Mouse (Mus musculus): ENCODE results near the gene Zfp3.

The Zfp3 gene

DNA sequence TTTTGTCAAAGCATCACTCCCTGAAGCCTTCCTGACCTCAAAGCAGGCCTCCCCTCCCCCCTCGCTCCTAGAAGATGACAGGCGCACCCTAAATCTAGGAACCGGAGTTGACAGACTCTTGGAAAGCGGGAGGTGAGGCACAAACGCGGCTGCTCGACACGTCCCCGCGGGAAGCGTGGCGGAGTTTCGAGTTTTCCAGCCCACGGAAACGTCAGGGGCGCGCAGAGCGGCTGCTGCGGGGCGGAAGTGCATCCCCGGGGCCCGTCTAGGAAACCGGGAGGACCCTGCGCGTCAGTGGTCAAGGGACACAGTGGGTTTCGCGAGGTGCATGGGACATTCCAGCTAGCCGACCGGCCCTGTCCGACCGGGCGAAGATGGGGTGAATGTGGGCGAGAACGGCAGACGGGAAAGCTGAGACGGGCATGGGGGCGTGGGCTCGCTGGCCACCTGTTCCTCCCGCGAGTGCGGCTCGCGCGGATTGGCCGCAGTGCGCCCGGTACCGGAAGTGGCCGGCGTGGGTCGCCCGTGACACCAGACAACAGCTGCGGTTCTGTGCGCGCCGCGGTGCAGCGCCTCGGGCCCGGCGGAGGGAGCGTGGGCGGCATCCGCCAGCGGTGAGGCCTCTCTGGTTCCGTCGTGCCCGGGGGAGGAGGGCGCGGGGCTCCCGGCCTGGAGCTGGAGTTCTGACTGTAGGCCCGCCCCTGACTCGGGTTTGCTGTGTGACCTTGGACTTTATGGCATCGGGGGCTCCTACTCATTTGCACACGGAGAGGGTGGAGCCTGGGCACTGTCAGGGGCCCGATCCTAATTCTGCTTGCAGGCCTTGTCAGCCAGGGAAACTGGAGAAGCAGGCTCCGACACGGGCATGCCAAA lies at the start of gene Zfp3:
Gene Zfp3 (plus strand): TSS at position 274 of the 873 bp plus-strand sequence.
- peak; percentile 87 to 91 for DNase-seq (ENCODE audit: low spot score in 2 of 2)

DNA sequence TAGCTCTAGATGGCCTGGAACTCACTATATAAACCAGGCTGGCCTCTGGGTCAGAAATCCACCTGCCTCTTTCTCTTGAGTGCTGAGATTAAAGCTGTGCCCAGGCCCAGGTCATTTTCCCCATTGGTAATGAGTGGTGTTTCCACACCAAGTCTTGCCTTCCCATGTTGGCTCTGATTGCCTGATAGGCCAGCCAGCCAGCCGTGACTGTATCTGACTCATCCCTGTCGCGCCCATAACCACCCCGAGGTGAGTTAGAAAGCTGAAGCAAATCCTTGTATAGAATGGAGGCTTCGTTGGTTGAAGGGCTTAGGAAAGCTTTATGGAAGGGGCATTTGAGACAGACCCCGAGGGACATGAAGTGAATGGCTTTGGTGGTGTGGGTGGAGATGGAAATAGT lies 48.2 kb upstream of the Zfp3 start:
- no peak for DNase-seq (ENCODE audit: low spot score in 2 of 2)

DNA sequence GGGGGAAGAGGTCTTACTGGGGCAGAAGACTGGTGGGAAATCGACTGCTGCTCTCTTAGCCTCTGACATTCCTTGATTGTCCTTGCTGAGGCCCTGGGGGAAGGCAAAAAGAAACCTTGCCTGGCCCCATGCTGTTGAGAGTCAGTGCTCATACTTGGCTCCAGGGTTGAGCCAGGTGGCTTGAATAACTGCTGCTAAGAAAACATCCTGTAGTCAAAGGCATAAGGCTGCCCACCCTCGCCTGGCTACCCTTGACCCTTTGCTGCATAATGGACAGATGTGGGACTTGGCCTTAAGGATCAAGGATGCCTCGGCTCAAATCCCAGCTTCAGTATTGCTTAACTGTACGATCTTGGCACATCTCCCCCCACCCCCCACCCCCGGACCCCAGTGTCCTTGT lies 45.5 kb upstream of the Zfp3 start:
- no peak for DNase-seq (ENCODE audit: low spot score in 2 of 2)

DNA sequence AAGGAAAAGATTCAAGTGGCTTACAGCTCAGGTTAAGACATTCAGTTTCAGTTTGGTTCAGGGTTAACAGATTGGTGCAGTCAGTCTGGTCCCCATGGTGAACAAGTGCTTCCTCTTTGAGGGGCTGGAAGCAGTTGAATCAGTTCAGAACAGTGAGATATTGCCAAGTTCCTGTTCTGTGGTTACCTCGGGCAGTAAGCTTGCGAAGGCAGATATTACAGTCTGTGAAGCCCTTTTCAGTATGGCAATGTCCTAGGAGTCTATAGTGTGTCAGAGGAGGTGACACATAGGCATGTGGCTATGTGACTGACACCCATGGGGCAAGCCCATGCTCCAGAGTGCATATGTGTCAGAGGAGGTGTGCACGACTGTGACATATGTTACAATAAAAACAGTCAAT lies 43.4 kb upstream of the Zfp3 start:
- no peak for DNase-seq (ENCODE audit: low spot score in 2 of 2)

DNA sequence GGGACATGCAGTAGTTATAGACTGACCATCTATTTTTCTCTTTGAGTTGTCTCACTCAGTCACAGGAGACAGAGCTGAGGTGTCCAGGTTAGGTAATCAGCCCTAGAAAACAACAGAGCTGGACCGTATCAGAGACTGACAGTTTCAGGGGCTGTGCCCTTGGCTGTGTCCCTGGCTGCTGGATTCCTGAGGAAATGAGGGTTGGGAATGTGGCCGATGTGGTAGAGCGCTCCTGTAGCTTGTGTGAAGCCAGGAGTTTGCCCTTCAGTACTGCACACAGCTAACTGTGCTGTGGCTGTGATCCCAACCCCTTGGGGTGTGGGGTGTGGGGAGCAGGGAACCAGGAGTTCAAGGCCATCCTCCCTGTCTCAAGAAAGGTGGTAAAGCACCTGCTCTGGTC lies 42.9 kb upstream of the Zfp3 start:
- no peak for DNase-seq (ENCODE audit: low spot score in 2 of 2)

DNA sequence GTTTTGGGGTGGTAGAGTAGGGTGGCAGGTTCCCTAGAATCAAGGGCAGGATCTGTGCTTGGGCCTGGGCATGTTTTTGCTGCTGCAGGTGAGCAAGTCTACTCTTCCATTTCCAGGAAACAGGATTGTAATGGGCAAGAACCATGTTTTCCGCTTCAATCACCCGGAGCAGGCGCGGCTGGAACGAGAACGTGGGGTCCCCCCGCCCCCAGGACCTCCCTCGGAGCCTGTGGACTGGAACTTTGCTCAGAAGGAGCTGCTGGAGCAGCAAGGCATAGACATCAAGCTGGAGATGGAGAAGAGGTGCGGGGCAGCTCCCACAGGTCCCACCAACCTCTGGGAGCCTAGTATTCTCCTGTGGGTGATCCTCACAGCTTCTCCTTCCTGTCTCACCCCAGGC lies 39.3 kb upstream of the Zfp3 start:
- DNase-seq (ENCODE audit: low spot score in 2 of 2), result no peak

DNA sequence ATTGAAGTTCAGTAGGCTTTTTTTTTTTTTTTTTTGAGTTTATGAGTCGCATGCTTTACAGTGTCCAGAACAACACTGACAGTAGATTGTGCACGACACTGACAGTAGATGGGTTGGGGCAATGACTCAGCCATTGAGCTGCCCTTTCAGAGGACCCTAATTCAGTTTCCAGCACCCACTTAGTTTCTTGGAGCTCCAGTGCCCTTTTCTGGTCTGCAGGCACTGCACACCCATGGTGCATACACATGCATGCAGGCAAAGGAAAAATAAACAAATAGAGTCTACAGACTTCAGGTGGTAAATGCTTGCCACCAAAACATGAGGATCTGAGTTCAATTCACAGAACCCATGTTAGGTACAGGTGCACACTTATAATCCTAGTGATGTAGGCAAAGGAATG lies 37.4 kb upstream of the Zfp3 start:
- no peak for DNase-seq (ENCODE audit: low spot score in 2 of 2)

DNA sequence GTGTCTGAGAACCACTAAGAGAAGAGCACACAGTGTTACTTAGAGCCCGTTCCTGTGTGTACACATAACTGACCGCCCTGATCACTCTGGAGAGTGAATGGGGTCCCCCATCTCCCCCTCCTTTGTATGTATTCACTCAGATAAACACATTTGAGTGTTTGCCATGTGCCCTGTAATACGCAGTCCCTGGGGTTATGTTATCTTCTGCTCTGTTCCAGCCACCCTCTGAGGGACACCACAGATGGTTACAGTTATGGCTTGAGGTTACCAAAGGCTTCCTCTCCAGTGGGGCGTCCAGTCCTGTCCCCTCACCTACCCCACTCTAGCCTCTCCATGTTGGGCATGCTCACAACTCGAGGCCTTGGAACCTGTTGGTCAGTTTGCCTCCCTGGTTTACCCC lies 36.6 kb upstream of the Zfp3 start:
- no peak for DNase-seq (ENCODE audit: low spot score in 2 of 2)

DNA sequence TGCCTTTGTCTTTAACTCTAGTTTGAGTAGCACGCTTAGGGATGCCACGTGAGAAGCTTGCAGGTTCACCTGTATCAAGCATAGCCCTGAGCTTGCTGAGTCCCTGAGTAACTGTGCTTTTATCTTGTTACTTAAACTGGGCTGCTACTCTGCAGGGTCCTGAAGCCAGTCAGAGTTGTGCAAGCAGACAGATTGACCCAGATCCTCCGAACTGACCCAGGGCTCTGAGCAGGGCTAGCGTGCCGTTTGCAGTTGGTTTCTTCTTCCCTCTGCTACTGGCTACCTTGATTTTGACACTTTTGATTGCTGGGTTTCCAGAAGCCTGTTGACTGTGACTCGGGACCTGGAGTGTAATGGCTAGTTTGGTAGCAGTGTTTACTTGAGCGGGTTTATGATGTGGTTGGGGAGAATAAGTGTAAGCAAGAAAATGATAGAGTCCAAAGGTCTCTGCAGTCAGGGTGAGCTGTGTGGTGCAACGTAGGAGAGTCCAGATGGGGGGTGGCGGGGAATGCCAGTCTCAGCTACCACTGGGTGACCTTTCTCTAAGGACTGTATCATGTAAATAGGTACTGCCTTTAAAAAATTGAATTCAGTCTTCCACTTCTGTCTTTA lies 33.5 kb upstream of the Zfp3 start:
- DNase-seq (ENCODE audit: low spot score in 2 of 2), result no peak

DNA sequence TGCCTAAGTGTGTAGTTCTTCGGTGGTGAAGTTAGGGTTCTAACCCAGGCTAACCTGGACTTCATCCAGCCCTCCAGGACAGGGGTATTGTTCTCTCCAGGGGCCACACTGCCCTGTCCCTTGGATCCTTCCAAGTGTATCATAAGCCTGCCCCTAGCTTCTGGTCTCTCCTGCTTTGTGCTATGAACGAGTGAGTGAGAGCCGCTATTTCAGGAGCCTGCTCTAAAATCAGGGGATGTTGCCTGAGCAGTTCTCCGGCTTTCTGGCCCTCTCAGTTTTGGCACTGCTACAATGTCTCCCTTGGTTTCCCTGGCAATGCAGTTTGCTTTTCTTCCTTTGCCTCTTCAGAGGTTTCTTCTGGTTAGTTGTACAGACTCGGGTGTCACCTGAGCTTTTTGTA lies 32.8 kb upstream of the Zfp3 start:
- DNase-seq (ENCODE audit: low spot score in 2 of 2), result peak; percentile 79 to 87

DNA sequence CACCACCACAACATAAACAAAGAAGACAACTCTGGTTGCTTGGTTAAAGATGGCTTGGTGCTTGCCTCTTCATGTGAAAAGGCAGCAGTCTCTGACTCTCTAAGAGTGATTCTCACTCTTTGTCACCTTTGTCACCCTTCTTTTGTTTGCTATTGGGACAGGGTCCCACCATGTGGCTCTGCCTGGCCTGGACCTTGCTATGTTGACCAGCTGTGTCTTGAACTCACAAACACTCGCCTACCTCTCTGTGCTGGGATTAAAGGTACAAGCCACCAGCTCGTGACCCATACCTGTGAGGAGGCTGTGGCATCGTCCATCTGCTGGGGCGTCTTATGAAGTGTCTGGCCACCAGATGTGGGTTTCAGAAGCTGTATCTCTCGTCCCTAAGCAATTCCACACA lies 30.8 kb upstream of the Zfp3 start:
- no peak for DNase-seq (ENCODE audit: low spot score in 2 of 2)

DNA sequence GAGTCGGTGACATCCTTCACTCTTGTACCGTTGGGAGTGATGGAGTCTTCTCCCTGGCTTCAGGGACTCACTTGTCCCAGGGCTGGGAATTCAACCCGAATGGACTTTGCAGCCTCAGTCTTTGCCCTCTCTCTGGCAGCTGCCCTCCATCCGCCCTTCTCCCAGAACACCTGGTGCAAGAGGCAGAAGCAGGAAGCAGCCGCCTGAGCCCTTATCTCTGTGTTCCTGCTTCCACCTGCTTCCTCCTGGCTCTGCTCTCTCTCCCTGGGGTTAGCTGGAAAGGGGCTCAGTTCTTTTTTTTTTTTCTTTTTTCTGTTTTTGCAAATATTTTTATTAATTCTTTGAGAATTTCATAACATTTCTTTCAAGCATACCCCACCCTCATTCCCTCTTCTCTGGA lies 26.3 kb upstream of the Zfp3 start:
- no peak for DNase-seq (ENCODE audit: low spot score in 2 of 2)

DNA sequence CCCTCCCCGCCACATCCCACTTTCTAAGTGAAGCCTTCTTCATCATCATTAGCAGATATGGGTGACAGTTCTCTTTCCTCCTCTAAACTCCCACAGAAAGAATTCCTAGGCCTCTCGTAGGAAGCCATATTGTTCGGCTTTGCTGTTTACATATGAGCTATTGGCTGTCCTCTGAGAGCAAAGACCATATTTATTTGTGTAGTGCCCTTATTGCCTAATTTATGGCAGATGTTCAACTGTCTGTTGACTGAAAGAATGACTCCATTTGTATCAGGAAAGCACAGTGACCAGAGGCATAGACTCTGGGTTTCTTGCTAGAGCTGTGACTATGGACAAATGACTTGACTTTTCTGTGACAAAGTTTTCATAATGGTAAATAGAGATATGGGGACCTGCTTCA lies 22.4 kb upstream of the Zfp3 start:
- no peak for DNase-seq (ENCODE audit: low spot score in 2 of 2)

DNA sequence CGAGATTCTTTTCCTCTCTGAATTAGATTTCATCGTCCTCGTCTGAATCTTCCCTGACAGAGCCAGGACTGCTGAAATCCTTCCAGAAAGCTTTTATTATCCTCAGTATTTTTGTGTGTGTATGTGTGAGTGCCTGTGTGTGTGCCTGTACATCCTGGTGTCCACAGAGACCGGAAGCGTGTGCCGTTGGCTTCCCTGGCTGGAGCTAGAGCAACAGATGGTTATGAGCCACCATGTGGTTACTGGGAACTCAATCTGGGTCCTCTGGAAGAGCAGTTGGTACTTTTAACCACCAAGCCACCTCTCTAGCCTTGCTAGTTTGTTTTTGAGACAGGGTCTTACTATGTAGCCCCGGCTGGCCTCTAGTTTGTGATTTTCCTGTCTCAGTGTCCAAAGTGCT lies 21.9 kb upstream of the Zfp3 start:
- DNase-seq (ENCODE audit: low spot score in 2 of 2), result no peak

DNA sequence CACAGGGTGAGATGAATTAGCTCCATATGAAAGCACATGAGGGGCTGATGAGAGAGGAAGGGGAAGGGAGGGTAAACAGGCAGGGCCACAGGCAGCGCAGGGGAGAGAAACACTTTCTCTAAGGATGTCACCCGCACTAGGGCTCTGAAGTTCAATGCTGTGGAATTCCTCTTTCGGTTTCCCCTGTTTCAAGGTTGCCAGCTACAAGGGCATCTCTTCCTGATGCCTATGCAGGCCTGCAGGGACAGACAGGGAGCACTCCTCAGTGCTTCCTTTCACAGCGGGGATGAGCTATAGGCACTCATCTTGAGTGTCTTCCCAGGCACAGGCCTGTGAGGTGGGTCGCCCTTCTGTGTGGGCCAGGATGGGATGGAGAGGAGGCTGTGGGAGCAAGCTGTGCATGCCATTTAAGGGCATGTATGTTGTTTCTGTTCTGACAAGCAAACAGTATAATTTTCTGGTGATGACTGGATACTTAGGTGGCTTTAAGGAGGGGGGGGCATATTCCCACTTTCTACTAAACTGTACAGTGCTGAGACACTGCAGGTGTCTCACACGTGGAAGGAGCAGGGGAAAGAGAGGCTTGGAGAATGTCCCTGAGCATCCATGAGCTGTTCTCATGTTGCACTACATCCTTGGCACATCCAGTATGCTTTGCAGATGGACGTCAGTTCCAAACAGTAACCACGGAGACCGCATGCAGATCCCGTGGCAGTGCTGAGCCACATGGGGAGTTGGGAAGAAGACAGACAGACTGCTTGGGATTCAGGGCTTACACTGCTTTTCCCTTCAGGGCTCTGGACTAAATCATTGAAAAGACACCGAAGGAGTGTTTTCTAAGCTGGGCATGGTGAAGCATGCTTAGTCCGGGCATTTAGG lies 21.2 kb upstream of the Zfp3 start:
- peak; percentile 67 to 71 for DNase-seq (ENCODE audit: low spot score in 2 of 2)

DNA sequence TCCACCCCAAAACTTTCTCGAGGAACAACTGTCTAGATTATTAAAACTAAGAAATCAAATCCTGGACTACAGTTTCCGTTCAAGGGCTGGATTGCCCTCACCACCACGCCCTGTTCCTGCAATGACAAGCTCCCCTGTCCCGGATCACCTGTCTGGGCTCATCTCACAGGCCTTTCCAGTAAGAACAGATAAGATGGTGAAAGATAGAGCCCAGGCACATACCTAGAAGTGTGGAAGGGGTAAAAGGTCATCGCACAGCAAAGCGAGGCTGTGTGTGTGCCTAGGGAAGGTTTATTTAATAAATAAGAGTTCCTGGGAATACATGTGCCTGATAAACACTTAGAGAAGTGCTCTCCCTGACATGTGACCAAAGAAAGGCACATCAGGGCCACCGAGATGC lies 18.4 kb upstream of the Zfp3 start:
- DNase-seq (ENCODE audit: low spot score in 2 of 2), result no peak

DNA sequence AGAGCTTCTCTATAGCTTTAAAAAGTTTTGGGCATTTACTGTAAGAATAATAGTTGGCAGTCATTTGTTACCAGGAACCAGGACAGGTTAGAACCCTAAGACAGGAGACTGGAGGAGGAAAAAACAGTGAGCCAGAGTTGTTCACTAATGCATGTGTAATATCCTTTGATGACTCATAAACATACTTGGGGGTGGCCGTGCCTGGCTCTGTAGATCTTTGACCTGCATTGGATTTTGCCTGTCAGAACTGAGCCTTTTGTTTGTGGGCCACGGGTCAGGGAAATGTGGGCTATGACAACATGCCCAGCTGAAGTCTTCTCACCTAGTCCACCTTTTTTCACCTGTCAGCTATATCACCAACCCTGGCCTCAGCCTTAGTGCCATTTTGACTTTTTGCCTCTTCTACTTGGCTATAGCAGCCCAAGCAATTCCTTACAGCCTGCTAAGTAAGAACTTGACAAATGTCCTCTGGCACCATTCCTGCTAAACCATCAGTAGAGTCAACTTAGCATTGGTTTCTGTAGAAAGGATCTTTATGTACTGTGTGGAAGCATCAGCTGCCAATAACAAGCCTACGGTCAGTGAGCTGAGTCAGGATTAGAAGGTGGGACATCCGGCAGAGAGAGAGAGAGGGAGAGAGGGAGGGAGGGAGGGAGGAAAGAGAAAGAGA lies 16.0 kb upstream of the Zfp3 start:
- DNase-seq (ENCODE audit: low spot score in 2 of 2), result no peak

DNA sequence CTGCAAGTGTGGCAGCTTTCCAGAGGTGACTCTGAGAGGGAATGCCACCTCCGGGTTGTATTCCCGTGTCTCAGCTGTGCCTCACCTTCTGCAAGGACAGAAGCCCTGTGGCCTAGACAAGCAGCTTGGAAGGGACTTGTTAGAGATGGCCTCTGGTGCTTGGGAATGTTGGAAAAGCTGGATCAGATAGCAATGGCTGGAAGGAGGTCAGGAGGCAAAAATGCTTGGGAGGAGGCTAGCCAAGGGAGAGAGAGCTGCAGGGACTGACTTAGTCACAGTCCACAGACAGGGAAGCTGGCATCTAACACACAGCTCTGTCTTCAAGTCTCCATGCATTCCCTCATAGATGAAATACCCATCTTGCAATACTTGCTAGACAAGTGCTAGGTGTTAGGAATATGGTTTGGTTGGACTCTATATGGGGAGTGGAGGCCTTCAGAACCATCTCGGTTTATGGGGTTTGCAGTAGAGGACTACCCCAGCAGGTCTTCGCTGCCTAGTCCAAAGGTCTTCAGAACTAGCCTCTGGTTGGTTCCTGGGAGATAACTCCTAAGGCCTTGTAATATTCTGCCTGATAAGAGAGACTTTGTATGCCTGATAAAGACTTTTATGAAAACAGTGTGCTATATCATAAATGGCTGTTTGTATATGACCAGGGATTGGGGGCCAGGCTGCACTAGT lies 11.5 kb upstream of the Zfp3 start:
- DNase-seq (ENCODE audit: low spot score in 2 of 2), result no peak

DNA sequence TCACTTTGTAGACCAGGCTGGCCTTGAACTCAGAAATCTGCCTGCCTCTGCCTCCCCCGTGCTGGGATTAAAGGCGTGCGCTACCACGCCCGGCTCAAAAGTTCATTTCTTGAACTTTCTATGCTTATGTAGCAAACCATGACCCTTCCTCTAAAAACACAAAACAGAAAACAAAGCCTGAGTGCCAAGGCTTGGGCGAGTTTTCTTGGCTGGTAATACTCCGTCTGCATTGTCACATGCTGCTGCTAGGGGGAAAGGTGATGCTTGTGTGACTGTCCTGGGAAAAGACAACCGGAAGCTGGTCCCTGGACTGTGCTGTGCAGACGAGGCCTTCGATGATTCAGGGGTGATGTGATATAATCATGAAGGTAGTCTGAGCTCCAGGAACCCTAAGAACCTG lies 10.9 kb upstream of the Zfp3 start:
- DNase-seq (ENCODE audit: low spot score in 2 of 2), result no peak

DNA sequence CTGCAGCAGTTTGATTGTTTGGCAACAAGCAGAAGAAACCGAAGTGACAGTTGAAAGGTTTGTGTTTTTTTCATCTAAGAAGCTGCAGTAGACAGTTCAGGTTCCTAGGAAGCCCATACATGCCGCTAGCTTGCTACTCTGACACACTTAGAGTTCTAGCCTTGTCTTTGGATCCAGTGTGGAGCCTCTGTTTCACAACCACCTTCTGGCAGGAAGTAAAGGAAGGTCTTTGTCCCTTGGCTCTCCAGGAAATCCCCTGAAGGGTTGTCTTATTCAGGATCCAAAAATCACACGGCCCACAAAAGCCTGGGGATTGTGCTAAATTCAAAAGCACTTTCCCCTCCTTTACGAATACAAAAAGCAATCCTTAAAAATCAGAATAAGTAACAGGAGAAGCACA lies 9.5 kb upstream of the Zfp3 start:
- no peak for DNase-seq (ENCODE audit: low spot score in 2 of 2)

DNA sequence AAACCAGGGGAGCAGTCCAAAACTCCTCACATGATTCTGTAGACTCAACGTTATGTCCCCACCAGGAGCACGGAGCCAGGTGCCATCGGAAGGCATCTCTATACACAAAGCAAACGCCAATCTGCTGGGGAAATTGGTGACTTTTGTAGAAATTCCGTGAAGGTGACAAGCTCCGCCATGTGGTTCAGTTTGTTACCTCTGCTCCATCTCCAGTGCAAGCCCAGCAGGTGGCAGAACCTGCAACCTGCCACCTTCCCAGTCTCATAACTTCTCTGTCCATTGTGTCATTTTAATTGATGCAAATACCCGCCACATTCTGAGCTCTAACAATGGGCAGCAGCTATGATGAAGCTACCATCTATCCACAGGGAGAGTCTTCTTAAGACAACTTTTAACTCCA lies 9.1 kb upstream of the Zfp3 start:
- no peak for DNase-seq (ENCODE audit: low spot score in 2 of 2)

All from right cerebral cortex, postnatal 10 days (tissue).